Mouse (Mus musculus): ENCODE measurements at regions not wholly inside any gene's neighbourhood (a gene's known extent, or its start where the extent isn't known, plus 50 kb on each side); places are given as distances from the start of the nearest gene placed in this dataset.

GRCm38 (mm10) chr2:124819846-124820245 is 248.1 kb upstream of the Slc24a5 start:
- TF ChIP-seq CTCF (IDR thresholded peaks at IDR 0.05) (no peak), POLR2A (IDR thresholded peaks at IDR 0.05; ENCODE audit: insufficient read depth, low read depth, low read length) (no peak), EP300 (IDR thresholded peaks at IDR 0.05; ENCODE audit: insufficient read depth, low read depth, low read length) (no peak)
